Mouse (Mus musculus) MEL (cell line): ENCODE data around the gene Dgkg. TPM values are rescaled to one million over a fixed set of nuclear protein-coding genes. Genes with fewer than 3 reads are reported as not detected.

ENCODE experiments used
- DNase-seq: peaks from one replicate; pipeline ENCODE4 v3.0.0; 2011; ENCODE audit warnings: low read depth, low spot score
- H3K27ac ChIP-seq: 2 replicates; pipeline ENCODE4 v1.5.1; 2012; ENCODE audit warnings: low read depth, mild to moderate bottlenecking, control low read depth, low read length, moderate library complexity; ENCODE audit not compliant: control insufficient read depth
- H3K27me3 ChIP-seq, 2 experiments: fragments of 150-350 bp in 1 of 2; sonication (generic) in 1 of 2; 2 replicates each; pipeline ENCODE4 v1.6.1; 2012; ENCODE audit warnings: low read length in 2 of 2, mild to moderate bottlenecking in 2 of 2, improper control_type of control experiment in 1 of 2, moderate library complexity in 1 of 2; ENCODE audit not compliant: insufficient read depth in 2 of 2, control insufficient read depth in 1 of 2
- H3K36me3 ChIP-seq, 2 experiments: 2 replicates each; pipeline ENCODE4 v1.6.1; 2012 to 2014; ENCODE audit warnings: low read length in 2 of 2, improper control_type of control experiment in 1 of 2, inconsistent platforms in 1 of 2, mild to moderate bottlenecking in 1 of 2; ENCODE audit not compliant: insufficient read depth in 2 of 2, control insufficient read depth in 1 of 2
- H3K4me1 ChIP-seq, 2 experiments: fragments of 150-350 bp in 1 of 2; sonication (generic) in 1 of 2; 2 replicates each; pipeline ENCODE4 v1.6.1; 2012; ENCODE audit warnings: low read length in 2 of 2, improper control_type of control experiment in 1 of 2, mild to moderate bottlenecking in 1 of 2; ENCODE audit not compliant: insufficient read depth in 2 of 2, control insufficient read depth in 1 of 2
- H3K4me3 ChIP-seq, 2 experiments: fragments of 150-350 bp in 1 of 2; sonication (generic) in 1 of 2; 2 replicates each; pipeline ENCODE4 v1.5.1; 2012; ENCODE audit warnings: low read depth in 2 of 2, low read length in 2 of 2, mild to moderate bottlenecking in 2 of 2, moderate library complexity in 2 of 2, control low read depth in 1 of 2, improper control_type of control experiment in 1 of 2; ENCODE audit not compliant: control insufficient read depth in 1 of 2, insufficient read depth in 1 of 2
- H3K79me2 ChIP-seq: 2 replicates; pipeline ENCODE4 v1.6.1; 2012; ENCODE audit warnings: mild to moderate bottlenecking, low read length, moderate library complexity; ENCODE audit not compliant: control insufficient read depth, poor library complexity, insufficient read depth
- H3K9ac ChIP-seq: 2 replicates; pipeline ENCODE4 v1.6.1; 2012; ENCODE audit warnings: low read depth, mild to moderate bottlenecking, control low read depth, low read length, moderate library complexity; ENCODE audit not compliant: control insufficient read depth, poor library complexity, severe bottlenecking
- H3K9me3 ChIP-seq: fragments of 150-350 bp; sonication (generic); replicated peaks from 2 replicates; pipeline ENCODE4 v1.6.1; 2012; ENCODE audit warnings: mild to moderate bottlenecking, low read length, improper control_type of control experiment, moderate library complexity; ENCODE audit not compliant: insufficient read depth
- CHD1 ChIP-seq: IDR thresholded peaks from 2 replicates; pipeline ENCODE4 v1.6.1; 2012; ENCODE audit warnings: low read depth, mild to moderate bottlenecking, inconsistent platforms, low read length, improper control_type of control experiment
- CHD2 ChIP-seq: IDR thresholded peaks from 2 replicates; pipeline ENCODE4 v1.6.1; 2011; ENCODE audit warnings: low read length, improper control_type of control experiment
- ETS1 ChIP-seq: IDR thresholded peaks from 2 replicates; pipeline ENCODE4 v1.6.1; 2012; ENCODE audit warnings: low read depth, mild to moderate bottlenecking, inconsistent platforms, low read length, improper control_type of control experiment, moderate library complexity
- GATA1 ChIP-seq: IDR thresholded peaks from 2 replicates; pipeline ENCODE4 v1.6.1; 2011; ENCODE audit warnings: low read depth, low read length, improper control_type of control experiment
- HCFC1 ChIP-seq: IDR thresholded peaks from 2 replicates; pipeline ENCODE4 v1.6.1; 2012; ENCODE audit warnings: low read depth, mild to moderate bottlenecking, inconsistent platforms, low read length, improper control_type of control experiment, moderate library complexity
- MEF2A ChIP-seq: IDR thresholded peaks from 2 replicates; pipeline ENCODE4 v1.6.1; 2014; ENCODE audit warnings: low read depth, mild to moderate bottlenecking, inconsistent platforms, low read length, improper control_type of control experiment; ENCODE audit not compliant: poor library complexity, insufficient replicate concordance, severe bottlenecking; ENCODE audit errors: extremely low read depth
- MXI1 ChIP-seq: IDR thresholded peaks from 2 replicates; pipeline ENCODE4 v1.6.1; 2011; ENCODE audit warnings: mild to moderate bottlenecking, low read depth, low read length, improper control_type of control experiment
- MYC ChIP-seq: IDR thresholded peaks from 2 replicates; pipeline ENCODE4 v1.6.1; 2011; ENCODE audit warnings: low read depth, mild to moderate bottlenecking, low read length, improper control_type of control experiment, moderate library complexity
- NELFE ChIP-seq: IDR thresholded peaks from 2 replicates; pipeline ENCODE4 v1.6.1; 2011; ENCODE audit warnings: low read depth, low read length, improper control_type of control experiment
- NRF1 ChIP-seq: IDR thresholded peaks from 2 replicates; pipeline ENCODE4 v1.6.1; 2014; ENCODE audit warnings: low read depth, mild to moderate bottlenecking, inconsistent platforms, low read length, improper control_type of control experiment, moderate library complexity; ENCODE audit not compliant: poor library complexity, insufficient read depth, severe bottlenecking
- POLR2A ChIP-seq, 2 experiments: IDR thresholded peaks; 2 replicates each; pipeline ENCODE4 v1.6.1; 2011 to 2012; ENCODE audit warnings: low read length in 2 of 2, mild to moderate bottlenecking in 2 of 2, control low read depth in 1 of 2, improper control_type of control experiment in 1 of 2, low read depth in 1 of 2, moderate library complexity in 1 of 2; ENCODE audit not compliant: control insufficient read depth in 1 of 2, insufficient read depth in 1 of 2, poor library complexity in 1 of 2
- POLR2AphosphoS5 ChIP-seq: IDR thresholded peaks from 2 replicates; pipeline ENCODE4 v1.6.1; 2012; ENCODE audit warnings: low read depth, borderline replicate concordance, mild to moderate bottlenecking, inconsistent platforms, low read length, moderate library complexity, mixed read lengths
- RAD21 ChIP-seq: IDR thresholded peaks from 2 replicates; pipeline ENCODE4 v1.6.1; 2011; ENCODE audit warnings: mild to moderate bottlenecking, low read depth, low read length, improper control_type of control experiment
- RCOR1 ChIP-seq: IDR thresholded peaks from 2 replicates; pipeline ENCODE4 v1.6.1; 2012; ENCODE audit warnings: low read depth, mild to moderate bottlenecking, inconsistent platforms, low read length, improper control_type of control experiment
- TAL1 ChIP-seq: IDR thresholded peaks from 2 replicates; pipeline ENCODE4 v1.6.1; 2012; ENCODE audit warnings: mild to moderate bottlenecking, inconsistent platforms, low read length, moderate library complexity, mixed read lengths
- TBP ChIP-seq: IDR thresholded peaks from 2 replicates; pipeline ENCODE4 v1.8.0; 2011; ENCODE audit warnings: low read depth, low read length, improper control_type of control experiment
- UBTF ChIP-seq: IDR thresholded peaks from 2 replicates; pipeline ENCODE4 v1.6.1; 2012; ENCODE audit warnings: low read depth, mild to moderate bottlenecking, inconsistent platforms, low read length, improper control_type of control experiment, moderate library complexity, borderline replicate concordance; ENCODE audit not compliant: insufficient read depth
- USF1 ChIP-seq: IDR thresholded peaks from 2 replicates; pipeline ENCODE4 v1.6.1; 2014; ENCODE audit warnings: low read depth, mild to moderate bottlenecking, inconsistent platforms, low read length, improper control_type of control experiment, moderate library complexity
- USF2 ChIP-seq, 2 experiments: IDR thresholded peaks; 2 replicates each; pipeline ENCODE4 v1.6.1; 2011 to 2012; ENCODE audit warnings: improper control_type of control experiment in 2 of 2, low read length in 2 of 2, borderline replicate concordance in 1 of 2, inconsistent platforms in 1 of 2, low read depth in 1 of 2, mild to moderate bottlenecking in 1 of 2; ENCODE audit not compliant: insufficient read depth in 1 of 2
- ZC3H11A ChIP-seq: IDR thresholded peaks from 2 replicates; pipeline ENCODE4 v1.6.1; 2012; ENCODE audit warnings: low read depth, mild to moderate bottlenecking, inconsistent platforms, low read length, improper control_type of control experiment
- ZMIZ1 ChIP-seq: IDR thresholded peaks from 2 replicates; pipeline ENCODE4 v1.6.1; 2012; ENCODE audit warnings: low read depth, mild to moderate bottlenecking, inconsistent platforms, low read length, improper control_type of control experiment, moderate library complexity
- ZNF384 ChIP-seq: IDR thresholded peaks from 2 replicates; pipeline ENCODE4 v1.6.1; 2012; ENCODE audit warnings: low read depth, mild to moderate bottlenecking, inconsistent platforms, low read length, improper control_type of control experiment
- polyA plus RNA-seq, 2 experiments: library from polyadenylated mRNA; stranded (reverse) in 1 of 2; unstranded in 1 of 2; fragments of >175 nt in 1 of 2; fragments of >200 nt in 1 of 2; gene quantifications; 2 replicates each; pipeline versions ENCODE4 v1.2.1 to v1.2.4; 2012; ENCODE audit warnings: low replicate concordance in 2 of 2, low read depth in 1 of 2; ENCODE audit not compliant: insufficient read length in 2 of 2, insufficient read depth in 1 of 2, missing spikeins in 1 of 2
- total RNA-seq: library from RNA; depleted of rRNA; stranded (reverse); fragments of 300-350 nt; gene quantifications from 2 replicates; pipeline ENCODE4 v1.2.3, GENCODE M21; 2012

The Dgkg gene
- total and polyA plus RNA-seq, 3 experiments, result not detected

- TF ChIP-seq TBP (no peak), ETS1 (0 out of 2 replicates have a peak, but pooled peaks have one; percentile 19), USF2 (IDR thresholded peaks at IDR 0.05; ENCODE audit: borderline replicate concordance in 1 of 2, insufficient read depth in 1 of 2, low read depth in 1 of 2, low read length in 2 of 2) (no peak), GATA1 (peak; percentile 95)
These were observed 225.2 kb downstream of the Dgkg start (continued) for GRCm38 (mm10) chr16:22431773-22432172.

- no peaks in the 10 kb centered on the region for H3K27me3 ChIP-seq
- no peaks in the 10 kb centered on the region for H3K79me2 ChIP-seq
- H3K4me1 ChIP-seq, result peaks cover 4 to 10% of the 10 kb centered on the region in 2 experiments
- no peak overlapping the region for H3K9ac ChIP-seq
- peak; percentile 69 for DNase-seq
- H3K36me3 ChIP-seq, result peaks cover 0 to 22% of the 10 kb centered on the region in 2 experiments; a peak in 2 of 4 replicates
- peak overlapping the region; percentile 53 for H3K27ac ChIP-seq
- no peaks in the 10 kb centered on the region for H3K9me3 ChIP-seq
- no peak overlapping the region for H3K4me3 ChIP-seq
- TF ChIP-seq POLR2AphosphoS5 (no peak), GATA1 (no peak), USF2 (IDR thresholded peaks at IDR 0.05; ENCODE audit: borderline replicate concordance in 1 of 2, insufficient read depth in 1 of 2, low read depth in 1 of 2, low read length in 2 of 2) (no peak), UBTF (no peak), MEF2A (no peak), RCOR1 (no peak), MYC (no peak), TBP (no peak), ZNF384 (no peak), USF1 (no peak), CHD2 (no peak), HCFC1 (no peak)
These were observed 225.7 kb downstream of the Dgkg start for GRCm38 (mm10) chr16:22431335-22431734.

GRCm38 (mm10) chr16:22430211-22430951, 226.6 kb downstream of the Dgkg start:
- H3K27me3 ChIP-seq, result no peaks in the 10 kb centered on the region
- no peaks in the 10 kb centered on the region; the same call in 1 of the 2 replicates for H3K79me2 ChIP-seq
- H3K27ac ChIP-seq, result no peak overlapping the region
- peaks cover 4 to 5% of the 10 kb centered on the region in 2 experiments; a peak in 3 of 4 replicates for H3K4me1 ChIP-seq
- H3K36me3 ChIP-seq, result peaks cover 0 to 16% of the 10 kb centered on the region in 2 experiments; a peak in 2 of 4 replicates
- TF ChIP-seq USF2 (IDR thresholded peaks at IDR 0.05; ENCODE audit: borderline replicate concordance in 1 of 2, insufficient read depth in 1 of 2, low read depth in 1 of 2, low read length in 2 of 2) (no peak), TAL1 (no peak), ZMIZ1 (no peak), POLR2AphosphoS5 (no peak), ZC3H11A (no peak), NELFE (no peak), HCFC1 (no peak), RAD21 (no peak), GATA1 (no peak), CHD2 (no peak), ZNF384 (no peak), NRF1 (no peak), POLR2A (IDR thresholded peaks at IDR 0.05; ENCODE audit: control insufficient read depth in 1 of 2, insufficient read depth in 1 of 2, low read depth in 1 of 2, low read length in 2 of 2, poor library complexity in 1 of 2) (no peak), MXI1 (no peak), TBP (no peak), CHD1 (no peak)
- H3K9ac ChIP-seq, result no peak overlapping the region
- no peaks in the 10 kb centered on the region for H3K9me3 ChIP-seq
- no peak for DNase-seq
- no peak overlapping the region for H3K4me3 ChIP-seq
